Mouse (Mus musculus): ENCODE results near the gene Gm17374.
"Not testable (repeated sequence)": the region's sequence is repeated elsewhere in the genome, so short reads cannot be mapped to it uniquely, and the experiment has no call there.

Gm17374 gene

DNA sequence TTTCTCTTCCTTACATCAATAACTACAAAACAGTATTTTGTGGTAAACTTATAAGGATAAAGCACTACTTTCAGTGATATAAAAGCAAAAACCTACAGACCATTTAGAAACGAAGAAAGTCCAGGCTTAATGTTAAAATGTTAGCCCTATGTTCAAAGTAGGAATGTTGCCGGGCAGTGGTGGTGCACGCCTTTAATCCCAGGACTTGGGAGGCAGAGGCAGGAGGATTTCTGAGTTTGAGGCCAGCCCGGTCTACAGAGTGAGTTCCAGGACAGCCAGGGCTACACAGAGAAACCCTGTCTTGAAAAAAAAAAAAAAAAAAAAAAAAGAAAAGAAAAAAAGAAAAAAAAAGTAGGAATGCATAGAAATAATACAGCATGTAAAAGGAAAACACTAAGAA is at the start of gene Gm17374:
TSS of gene Gm17374 (plus strand) at position 301 of the 400 bp plus-strand sequence.
- DNase-seq (ENCODE audit: low read depth, low spot score): not testable (repeated sequence)

DNA sequence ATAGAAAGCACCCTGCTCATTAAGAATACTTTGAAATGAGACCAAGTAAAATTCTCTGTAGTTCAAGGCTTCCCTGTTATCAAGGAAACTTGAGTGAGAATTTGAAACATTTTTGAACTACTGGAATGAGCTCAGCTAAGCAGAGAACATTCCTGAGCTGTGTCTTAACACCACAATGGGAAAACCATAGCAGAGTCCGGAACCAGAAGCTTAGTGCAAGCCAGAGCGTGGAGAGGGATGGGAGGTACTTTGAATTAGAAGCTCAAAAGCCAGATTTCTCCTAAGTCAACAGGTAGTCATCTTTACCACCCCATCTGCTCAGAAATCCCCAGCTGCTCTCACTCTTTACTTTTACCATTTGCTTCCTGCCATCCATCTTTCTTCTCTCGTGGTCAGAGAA is 46.9 kb upstream of the Gm17374 start:
- DNase-seq (ENCODE audit: low read depth, low spot score): no peak

DNA sequence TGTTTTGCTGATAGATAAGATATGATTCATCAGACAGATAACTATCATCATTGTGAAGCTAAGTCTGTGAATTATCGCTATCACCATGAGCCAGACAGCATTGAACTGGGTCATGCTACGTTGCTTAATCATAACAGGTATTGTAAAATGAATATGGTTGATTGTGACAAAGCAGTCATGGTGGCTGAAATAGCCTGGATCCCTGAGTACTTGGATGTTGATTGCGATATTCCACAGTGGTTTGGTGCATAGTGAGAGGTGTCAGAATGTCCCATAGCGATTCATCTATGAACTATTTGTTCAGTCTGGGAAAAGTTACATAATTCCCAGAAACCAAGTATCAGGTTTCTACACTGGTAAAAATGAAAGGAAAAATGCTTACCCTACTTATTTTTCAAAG is 44.2 kb upstream of the Gm17374 start:
- DNase-seq (ENCODE audit: low read depth, low spot score): no peak

DNA sequence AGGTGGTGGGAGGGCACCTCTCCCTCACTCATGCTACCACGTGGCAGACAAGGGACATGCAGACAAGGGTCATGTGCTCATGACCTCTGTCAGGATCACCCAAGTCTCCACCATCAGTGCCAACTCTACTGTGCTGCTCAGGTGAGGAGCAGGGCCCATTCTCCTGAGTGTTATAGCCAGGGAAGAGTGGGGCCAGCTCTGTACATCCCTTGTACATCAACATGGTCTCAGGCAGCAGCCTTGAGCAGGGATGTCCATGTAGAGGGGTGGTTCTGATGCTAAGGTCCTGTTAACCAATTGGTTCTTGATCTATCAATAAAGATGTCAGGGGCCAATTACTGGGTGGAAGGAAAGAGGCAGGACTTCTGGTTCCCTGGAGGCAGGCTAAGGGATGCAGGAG is 42.9 kb upstream of the Gm17374 start:
- no peak for DNase-seq (ENCODE audit: low read depth, low spot score)

GRCm38 (mm10) chr2:140113851-140114250 is 38.0 kb upstream of the Gm17374 start:
- DNase-seq (ENCODE audit: low read depth, low spot score): no peak

DNA sequence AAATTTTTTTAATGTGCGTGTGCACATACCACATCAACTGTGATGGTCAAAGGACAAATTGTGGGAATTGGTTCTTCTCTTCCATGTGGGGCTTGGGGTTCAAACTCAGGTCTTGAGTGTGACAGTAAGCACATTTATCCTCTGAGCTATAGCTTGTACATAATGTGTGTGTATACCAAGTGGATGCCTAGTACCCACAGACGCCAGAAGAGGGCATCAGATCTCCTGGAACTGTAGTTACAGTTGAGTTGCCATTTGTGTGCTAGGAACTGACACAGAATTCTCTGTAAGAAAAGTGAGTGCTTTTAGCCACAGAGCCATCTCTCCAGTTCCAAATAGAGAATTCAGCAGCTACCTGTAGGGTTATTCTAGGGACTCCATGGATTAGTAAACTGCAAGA is 26.3 kb upstream of the Gm17374 start:
- peak; percentile 7 for DNase-seq (ENCODE audit: low read depth, low spot score)

- peak; percentile 63 for DNase-seq (ENCODE audit: low read depth, low spot score)
Observed at GRCm38 (mm10) chr2:140159186-140159730, 7.4 kb downstream of the Gm17374 start.

GRCm38 (mm10) chr2:140163351-140163854 is 11.6 kb downstream of the Gm17374 start:
- DNase-seq (ENCODE audit: low read depth, low spot score): no peak

- DNase-seq (ENCODE audit: low read depth, low spot score): no peak
Observed at GRCm38 (mm10) chr2:140169057-140169456, 17.2 kb downstream of the Gm17374 start.

GRCm38 (mm10) chr2:140170127-140170802 is 18.4 kb downstream of the Gm17374 start, which contains the start of the genes Esf1 and Ndufaf5:
TSS of gene Esf1 (minus strand) at chr2:140170564.
TSS of gene Ndufaf5 (plus strand) at chr2:140170649.
- DNase-seq (ENCODE audit: low read depth, low spot score): peak; percentile 96

DNA sequence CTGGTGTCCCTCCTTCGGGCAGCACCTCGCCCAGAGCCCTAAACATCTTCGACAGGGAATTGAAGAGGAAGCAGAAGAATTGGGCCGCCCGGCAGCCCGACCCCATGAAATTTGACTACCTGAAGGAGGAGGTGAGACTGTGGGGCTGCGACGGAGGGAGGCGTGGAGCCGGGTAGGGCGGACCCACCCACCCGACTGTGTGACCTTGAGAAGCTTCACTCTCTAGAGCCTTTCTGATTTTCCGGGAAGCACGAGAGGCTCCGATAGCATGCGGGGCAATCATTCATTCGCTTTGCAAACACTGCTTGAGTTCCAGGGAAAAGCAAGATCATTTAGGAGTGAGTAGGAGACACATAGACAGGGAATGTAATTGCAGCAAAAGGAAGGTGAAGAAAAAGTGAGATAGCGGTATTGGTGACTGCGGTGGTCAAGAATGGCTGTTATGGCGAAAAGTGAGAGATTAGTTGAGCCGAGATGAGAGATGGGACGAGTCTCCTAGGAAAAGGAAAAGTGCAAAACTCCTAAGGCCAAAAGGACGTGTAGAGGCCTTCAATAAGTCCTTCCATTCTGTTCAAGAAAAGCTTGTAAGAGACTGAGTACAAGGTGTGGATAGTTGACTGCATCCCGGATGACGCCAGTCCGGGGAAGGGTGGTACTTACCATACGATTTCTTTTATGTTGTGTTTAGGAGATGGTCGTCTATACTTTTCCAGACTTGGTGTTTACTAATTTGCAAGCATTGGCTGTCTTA is 19.1 kb downstream of the Gm17374 start:
- DNase-seq (ENCODE audit: low read depth, low spot score): peak; percentile 13

GRCm38 (mm10) chr2:140185685-140186210 is 33.9 kb downstream of the Gm17374 start:
- DNase-seq (ENCODE audit: low read depth, low spot score): not testable (repeated sequence)

DNA sequence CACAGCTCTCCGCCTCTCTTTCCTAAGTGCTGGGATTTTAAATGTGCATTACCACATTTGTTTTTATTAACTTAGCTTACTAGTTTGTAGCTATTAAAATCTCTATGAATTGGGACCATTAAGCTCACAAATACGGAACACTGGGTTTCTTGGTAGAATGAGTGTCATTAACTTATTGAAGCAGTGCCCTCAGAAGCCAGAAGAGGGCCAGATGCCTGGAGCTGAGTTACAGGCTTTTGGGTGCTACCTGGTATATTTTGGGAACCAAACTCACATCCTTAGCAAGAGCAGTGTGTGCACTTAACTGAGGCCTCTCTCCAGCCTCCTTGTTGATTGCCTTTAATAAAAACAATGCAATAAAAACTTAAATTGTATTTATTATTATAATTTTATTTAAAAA is 48.9 kb downstream of the Gm17374 start:
- no peak for DNase-seq (ENCODE audit: low read depth, low spot score)

- DNase-seq (ENCODE audit: low read depth, low spot score): no peak
Observed at GRCm38 (mm10) chr2:140202573-140202972, 50.7 kb downstream of the Gm17374 start.

Measured in CD4-positive, CD25-positive, alpha-beta regulatory T cell, adult 2 months (primary cell).